Mouse (Mus musculus) leukemia stem cell, adult 10-12 weeks (primary cell): ENCODE measurements around the gene Dnajc5. TPM values are rescaled to one million over a fixed set of nuclear protein-coding genes. Genes with fewer than 3 reads are reported as not detected.

Experiments
- polyA plus RNA-seq: library from polyadenylated mRNA; stranded (reverse); fragments of >175 nt; gene quantifications from 2 replicates; pipeline ENCODE4 v1.2.3, GENCODE M21; 2012; ENCODE audit warnings: low replicate concordance

The Dnajc5 gene
- polyA plus RNA-seq, result 35.7 and 46.0 TPM in 2 replicates

DNA sequence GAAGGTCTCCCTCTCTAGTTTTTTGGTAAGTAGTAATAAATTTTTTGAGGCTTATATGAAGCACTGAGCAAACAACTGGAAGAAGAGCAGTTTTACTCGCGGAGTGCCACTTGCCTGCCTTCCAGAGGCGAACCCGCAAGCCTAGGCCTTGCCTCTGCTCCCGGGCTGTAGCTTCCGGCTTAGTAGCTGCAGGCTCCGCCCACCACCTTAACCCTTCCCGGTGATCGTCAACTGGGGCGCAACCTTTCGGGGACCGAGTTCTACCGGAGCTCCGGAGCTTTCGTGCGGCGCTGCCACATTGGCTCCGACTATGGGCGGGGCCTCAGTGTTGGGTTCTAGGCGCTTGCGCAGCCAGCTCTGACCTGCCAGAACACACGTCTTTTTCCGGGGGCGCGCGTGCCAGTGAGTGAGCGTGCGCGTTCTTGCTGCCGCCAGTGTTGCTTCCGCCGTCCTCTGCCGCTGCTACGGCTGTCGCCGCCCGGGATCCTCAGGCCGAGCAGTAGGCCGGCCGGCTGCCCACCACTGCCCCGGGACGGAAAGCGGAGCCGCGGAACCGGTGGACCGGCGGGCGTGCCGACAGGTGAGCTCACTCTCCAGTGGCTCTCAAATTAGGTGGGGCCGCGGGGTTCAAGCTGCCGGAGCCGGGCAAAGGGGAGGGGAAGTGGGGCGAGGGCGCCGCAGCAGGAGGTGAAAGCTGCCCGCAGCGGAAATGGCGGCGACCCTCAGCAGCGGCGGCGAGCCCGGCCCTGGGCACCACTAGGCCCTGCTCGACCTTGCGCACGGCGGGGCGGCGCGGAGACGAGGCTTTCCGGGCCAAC, at the start of gene Dnajc5:
Gene Dnajc5, plus strand, starts transcription at position 368 of the 818 bp plus-strand sequence.

DNA sequence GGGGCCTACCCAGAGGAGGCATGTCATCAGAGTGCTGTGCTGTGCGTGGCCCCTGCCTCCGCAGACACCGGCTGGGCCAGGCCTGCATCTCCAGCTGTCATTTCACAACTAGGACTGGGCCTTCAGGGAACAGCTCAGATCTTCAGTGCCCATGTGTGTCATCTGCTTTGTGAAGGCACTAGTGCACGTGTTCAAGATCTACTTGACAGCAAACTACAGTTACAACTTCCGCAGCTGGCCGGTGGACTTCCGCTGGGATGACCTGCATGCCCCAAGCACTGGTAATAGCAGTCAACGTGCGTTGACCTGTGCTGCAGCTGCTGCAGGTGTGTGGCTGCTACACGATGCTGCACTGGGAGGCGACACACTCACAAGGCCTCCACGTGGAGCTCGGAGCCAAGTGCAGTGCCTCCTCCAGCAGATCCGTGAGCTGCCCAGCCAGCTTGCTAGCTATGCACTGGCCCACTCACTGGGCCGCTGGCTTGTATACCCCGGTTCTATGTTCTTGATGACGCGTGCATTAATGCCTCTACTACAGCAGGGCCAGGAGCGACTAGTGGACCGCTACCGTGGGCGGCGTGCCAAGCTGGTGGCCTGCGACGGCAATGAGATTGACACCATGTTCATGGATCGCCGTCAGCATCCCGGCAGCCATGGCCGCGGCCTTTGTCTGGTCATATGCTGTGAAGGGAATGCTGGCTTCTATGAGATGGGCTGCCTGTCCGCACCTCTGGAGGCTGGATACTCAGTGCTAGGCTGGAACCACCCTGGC, 26.9 kb upstream of the Dnajc5 start, which contains the start of gene Abhd16b:
Gene Abhd16b, plus strand, starts transcription at position 51 of the 772 bp plus-strand sequence.

DNA sequence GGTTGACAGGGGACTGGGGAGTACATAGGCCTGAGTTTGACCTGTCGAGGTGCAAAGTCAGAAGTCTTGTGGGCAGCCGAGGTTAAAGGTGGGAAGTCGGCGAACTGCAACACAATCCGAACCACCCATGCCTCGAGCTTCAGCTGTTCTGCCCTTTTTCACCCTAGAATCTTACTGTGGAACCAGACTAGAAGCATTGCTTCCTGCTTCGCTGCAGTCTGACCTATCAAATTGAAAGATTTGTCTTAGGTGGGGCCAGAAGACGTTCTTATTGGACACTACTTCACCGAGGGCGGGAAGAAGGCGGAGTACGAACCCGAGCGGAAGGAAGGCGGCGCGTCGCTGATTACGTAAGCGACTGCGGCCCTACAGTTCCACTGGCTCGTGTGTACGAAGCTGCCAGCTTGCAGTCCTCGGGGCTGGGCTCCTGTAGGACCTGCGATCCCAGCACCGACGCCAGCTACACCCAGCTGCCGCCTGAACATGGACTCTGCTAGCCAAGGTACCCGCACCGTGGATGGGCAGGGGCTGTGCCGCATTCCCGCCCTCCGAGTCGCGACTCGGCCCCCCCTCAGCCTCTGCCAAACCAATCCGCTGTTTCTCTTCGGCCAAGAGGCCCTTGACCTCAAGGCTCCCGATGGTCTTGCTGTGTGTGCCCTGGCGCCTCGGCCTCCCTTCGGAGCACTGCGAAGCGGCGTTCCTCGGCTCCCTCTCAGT, 23.3 kb upstream of the Dnajc5 start, which contains the start of gene Tpd52l2:
Gene Tpd52l2, plus strand, starts transcription at position 312 of the 717 bp plus-strand sequence.

DNA sequence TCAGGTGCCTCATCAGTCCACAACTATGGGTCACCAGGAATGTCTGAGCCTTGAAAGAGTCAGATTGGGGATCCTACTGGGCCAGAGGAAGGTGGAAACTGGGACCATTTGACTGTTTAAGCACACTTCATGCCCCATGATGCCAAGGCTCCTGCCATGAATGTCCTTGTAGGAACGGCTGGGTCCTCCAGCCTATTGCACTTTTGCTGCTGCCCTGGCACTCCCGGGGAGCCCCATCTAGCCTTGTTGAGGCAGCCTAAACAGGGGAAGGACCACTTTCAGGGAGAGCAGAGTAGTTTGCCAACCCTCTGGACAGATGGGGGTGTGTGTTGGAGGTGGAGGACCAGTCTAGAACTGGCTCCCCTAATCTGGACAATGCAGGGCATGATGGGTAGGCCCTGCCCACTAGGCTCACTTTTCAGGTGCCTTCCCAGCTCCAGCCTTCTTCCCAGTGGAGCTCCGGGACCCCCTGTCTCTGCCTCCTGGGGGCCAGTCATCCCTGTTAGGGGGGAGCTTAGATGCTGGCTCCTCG, 64.2 kb downstream of the Dnajc5 start, which contains the start of gene Uckl1:
Gene Uckl1, minus strand, starts transcription at position 482 of the 532 bp plus-strand sequence.

DNA sequence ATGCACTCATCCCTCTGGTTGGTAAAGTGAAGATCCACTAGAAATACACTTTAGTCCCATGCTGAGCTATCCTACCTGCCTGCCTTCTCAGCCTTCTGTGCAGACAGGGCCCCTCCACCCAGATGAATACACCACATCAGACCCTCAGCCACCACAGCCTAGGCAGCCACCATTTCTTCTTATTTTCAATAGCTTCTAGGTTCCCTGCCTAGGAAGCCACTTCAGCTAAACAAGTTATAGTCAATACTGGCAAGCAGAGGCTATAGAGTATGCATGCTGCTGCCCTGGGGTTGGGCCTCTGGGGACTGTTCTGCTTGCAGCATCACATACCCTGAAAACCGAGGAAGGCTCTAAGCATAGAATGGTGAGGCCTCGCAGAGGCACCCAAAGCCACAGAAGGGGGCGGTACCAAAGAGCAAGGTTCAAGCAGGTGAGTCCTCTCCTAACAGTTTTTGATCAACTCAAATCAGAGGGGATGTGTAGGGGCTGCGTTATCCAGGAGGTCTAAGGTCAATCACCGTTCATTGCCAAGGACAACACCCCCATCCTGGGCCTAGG, 71.3 kb downstream of the Dnajc5 start, which contains the start of gene Prpf6:
Gene Prpf6, plus strand, starts transcription at position 341 of the 558 bp plus-strand sequence.

DNA sequence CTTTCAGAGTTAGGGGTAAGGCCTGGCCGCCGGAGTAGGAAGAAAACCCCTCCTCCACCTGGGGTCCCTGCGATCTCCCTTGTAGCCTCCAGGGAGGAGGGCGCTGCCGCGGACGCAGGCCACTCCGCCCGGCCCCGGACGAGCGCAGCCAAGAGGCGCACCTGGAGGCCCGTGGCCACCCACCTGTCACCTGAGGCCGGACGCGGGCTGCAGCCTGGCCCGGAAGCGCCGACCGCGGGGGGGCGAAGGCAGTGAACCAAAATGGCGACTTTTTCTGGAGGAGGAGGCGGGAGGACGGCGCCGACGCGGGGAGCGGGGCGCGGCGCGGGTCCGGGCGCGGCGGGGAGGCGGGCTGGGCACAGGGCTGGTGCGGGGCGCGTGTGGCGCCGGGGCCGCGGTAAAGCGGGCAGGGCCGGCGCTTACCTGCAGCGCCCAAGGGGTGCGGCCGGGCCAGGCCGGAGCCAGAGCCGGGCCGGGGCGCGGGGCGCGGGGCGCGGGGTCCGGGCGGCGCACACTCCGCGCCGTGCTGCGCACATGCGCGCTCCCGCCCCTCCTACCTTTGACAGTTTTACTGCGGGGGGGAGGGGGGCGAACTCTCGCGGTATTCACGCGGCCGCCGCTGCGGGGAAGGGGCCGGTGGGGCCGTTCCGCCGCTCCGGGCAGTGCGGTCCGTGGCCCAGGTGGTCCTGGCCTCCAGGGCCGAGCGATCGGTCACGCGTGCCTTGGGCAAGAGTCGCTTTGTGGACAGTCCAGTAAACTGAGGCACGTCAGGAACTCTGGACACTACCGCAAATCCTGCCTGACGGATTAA, 72.2 kb downstream of the Dnajc5 start, which contains the start of gene Zfp512b:
Gene Zfp512b, minus strand, starts transcription at position 573 of the 811 bp plus-strand sequence.

DNA sequence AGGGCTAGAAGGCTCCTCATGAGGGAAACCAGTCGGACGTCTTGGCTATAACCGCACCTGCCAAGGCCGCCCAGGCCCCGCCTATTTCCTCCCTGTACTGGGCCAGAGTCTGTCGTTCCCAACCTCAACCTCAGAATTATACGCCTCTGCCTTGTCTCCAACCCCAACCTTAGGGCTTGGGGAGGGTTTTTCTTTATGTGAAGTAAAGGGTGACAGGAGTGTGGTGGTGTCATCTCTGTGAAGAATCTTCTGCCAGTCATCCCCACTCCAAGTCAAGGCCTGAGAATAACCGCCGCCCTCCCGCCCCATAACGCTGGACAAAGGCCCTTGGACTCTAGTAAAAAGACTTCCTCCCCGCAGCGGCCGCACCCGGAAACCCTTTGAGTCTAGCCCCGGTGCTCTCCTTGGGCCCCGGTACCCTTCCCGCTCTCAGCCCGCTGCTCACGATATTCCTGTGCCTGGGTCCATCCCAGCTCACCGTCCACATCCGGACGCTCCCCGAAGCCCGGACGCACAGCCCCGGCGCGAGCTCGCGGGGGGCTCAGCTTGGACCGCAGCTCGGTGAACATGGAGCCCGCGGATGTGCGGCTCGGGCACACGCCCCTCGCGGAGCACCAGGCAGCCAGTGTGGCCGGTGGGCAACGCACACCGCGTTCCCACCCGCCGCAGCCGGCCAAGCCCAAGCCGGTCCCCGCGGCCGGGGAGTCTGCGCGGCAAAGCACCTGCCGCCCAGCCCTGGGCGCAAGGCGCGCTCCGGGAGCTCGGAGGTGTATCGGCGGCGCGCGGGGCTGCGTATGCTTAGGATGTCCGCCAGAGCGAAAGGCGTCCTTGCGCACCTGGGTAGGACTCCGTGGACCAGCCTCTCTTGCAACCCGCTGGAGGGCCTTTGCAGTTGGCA, 78.4 kb downstream of the Dnajc5 start, which contains the start of gene Samd10:
Gene Samd10, minus strand, starts transcription at position 759 of the 898 bp plus-strand sequence.

Other genes starting within 250 kb of the Dnajc5 start
- 13.5 and 32.3 TPM in 2 replicates for gene Gmeb2, start 232.4 kb upstream of the Dnajc5 start, polyA plus RNA-seq
- not detected in 2 replicates for gene Stmn3, start 206.0 kb upstream of the Dnajc5 start, polyA plus RNA-seq
- gene Rtel1, start 200.7 kb upstream of the Dnajc5 start, polyA plus RNA-seq, result 9.3 and 28.8 TPM in 2 replicates
- gene Zgpat, start 155.6 kb upstream of the Dnajc5 start, polyA plus RNA-seq, result 21.1 and 22.1 TPM in 2 replicates
- gene Arfrp1, start 155.1 kb upstream of the Dnajc5 start, polyA plus RNA-seq, result 9.7 and 13.9 TPM in 2 replicates
- 46.2 and 128 TPM in 2 replicates for gene Lime1, start 140.4 kb upstream of the Dnajc5 start, polyA plus RNA-seq
- 5.7 and 8.6 TPM in 2 replicates for gene Zbtb46, start 61.1 kb upstream of the Dnajc5 start, polyA plus RNA-seq
- 0.13 TPM in 1 of 2 replicates, not detected in the other for gene Abhd16b, start 27.3 kb upstream of the Dnajc5 start, polyA plus RNA-seq
- gene Tpd52l2, start 23.3 kb upstream of the Dnajc5 start, polyA plus RNA-seq, result 4.8 and 42.6 TPM in 2 replicates
- gene Uckl1, start 64.4 kb downstream of the Dnajc5 start, polyA plus RNA-seq, result 57.4 and 68.8 TPM in 2 replicates
- gene Prpf6, start 71.4 kb downstream of the Dnajc5 start, polyA plus RNA-seq, result 6.2 and 14.6 TPM in 2 replicates
- 31.7 and 74.3 TPM in 2 replicates for gene Zfp512b, start 72.3 kb downstream of the Dnajc5 start, polyA plus RNA-seq
- 2.7 and 4.1 TPM in 2 replicates for gene Samd10, start 78.7 kb downstream of the Dnajc5 start, polyA plus RNA-seq
- gene Gm29797, start 136.5 kb downstream of the Dnajc5 start, polyA plus RNA-seq, result not detected in 2 replicates
- 18.1 and 21.4 TPM in 2 replicates for gene Sox18, start 151.2 kb downstream of the Dnajc5 start, polyA plus RNA-seq
- 2.7 and 6.8 TPM in 2 replicates for gene Tcea2, start 159.8 kb downstream of the Dnajc5 start, polyA plus RNA-seq
- gene Rgs19, start 173.5 kb downstream of the Dnajc5 start, polyA plus RNA-seq, result 21.6 and 66.2 TPM in 2 replicates
- gene Lkaaear1, start 178.0 kb downstream of the Dnajc5 start, polyA plus RNA-seq, result not detected in 2 replicates
- gene Oprl1, start 194.5 kb downstream of the Dnajc5 start, polyA plus RNA-seq, result not detected in 2 replicates
- not detected in 2 replicates for gene Myt1, start 242.8 kb downstream of the Dnajc5 start, polyA plus RNA-seq